Mouse (Mus musculus): ENCODE data around the gene Adat1. TPM values are rescaled to one million over a fixed set of nuclear protein-coding genes. Genes with fewer than 3 reads are reported as not detected.

Adat1 gene
- polyA plus RNA-seq, 1 experiment from 2014 or later: 8.5 TPM

DNA sequence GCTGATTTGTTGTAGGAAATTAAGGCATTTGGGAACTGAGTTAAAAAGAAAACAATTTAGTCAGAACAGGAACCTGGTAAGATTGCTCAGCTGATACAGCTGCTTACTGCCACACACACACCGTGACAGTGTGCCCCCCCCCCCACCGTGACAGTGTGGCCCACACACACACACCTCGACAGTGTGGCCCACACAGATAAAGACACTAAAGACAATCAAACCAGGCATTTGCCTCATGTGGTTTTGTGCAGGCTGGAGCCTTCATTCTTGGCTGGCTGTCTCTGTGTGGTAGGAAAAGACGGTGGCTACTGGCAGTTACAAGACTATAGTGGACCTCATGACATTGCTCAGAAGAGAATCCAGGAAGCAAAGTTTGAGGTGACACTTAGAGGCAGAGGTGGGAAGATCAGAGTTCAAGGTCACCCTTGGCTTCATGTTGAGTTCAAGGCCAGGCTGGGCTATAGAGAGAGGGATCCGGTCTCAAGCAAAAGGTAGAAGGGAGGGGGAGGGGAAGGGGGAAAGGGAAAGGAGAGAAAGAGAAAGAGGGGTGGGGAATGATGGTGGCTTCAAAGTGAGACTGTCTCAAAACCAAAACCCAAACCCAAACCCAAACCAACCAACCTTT lies 24.7 kb downstream of the Adat1 start:
- Histone ChIP-seq H3K27me3 (replicated peaks) (no peaks in the 10 kb centered on the region), H3K36me3 (0 out of 2 replicates have a peak, but pooled peaks cover 8% of the 10 kb centered on the region), H3K4me1 (no peaks in the 10 kb centered on the region), H3K4me3 (replicated peaks) (no peak overlapping the region), H3K27ac (replicated peaks) (no peak overlapping the region), H3K9ac (replicated peaks) (no peak overlapping the region), H3K9me3 (replicated peaks) (no peaks in the 10 kb centered on the region), H3K4me2 (no peak overlapping the region)
- ATAC-seq (ENCODE audit: low FRiP score): no peak
- WGBS: 86% methylated on average over 5 of the region's 5 CpGs

DNA sequence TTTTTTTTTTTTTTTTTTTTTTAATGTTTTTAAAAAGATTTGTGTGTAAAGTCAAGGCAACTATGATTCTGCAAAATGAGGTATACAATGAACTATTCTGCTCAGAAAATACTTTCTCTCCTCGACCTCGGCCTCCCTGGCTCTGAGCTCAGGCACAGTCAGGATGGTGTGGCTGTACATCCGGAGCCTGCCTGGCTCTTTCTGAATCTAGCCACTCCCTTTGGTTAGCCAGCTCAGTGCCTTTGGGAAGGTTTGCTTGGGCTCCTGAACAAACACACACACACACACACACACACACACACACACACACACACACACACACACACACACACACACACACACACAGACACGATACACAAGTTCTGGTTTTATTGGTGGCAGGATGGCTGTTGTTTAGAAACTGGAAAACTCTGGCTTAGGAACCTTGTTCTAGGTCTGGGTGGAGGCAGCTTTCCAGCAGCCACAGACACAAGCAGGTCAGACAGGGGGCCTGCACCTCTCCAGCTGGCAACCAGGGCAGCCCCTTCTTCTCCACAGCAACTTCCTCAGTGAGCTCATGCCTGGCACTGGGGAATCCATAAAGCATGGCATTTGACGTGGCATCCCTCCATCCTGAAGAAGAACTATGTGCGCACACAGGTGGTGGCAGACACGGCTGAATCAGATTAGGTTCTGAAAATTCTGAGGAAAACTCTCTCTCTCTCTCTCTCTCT lies 27.1 kb downstream of the Adat1 start:
- no peak overlapping the region for H3K4me3 ChIP-seq (replicated peaks)
- ATAC-seq (ENCODE audit: low FRiP score): no peak
- WGBS: 76% methylated on average over 7 of the region's 7 CpGs

GRCm38 (mm10) chr8:111964351-111964750 lies 27.8 kb downstream of the Adat1 start:
- no peak overlapping the region for H3K4me2 ChIP-seq
- no peaks in the 10 kb centered on the region for H3K36me3 ChIP-seq
- no peaks in the 10 kb centered on the region for H3K9me3 ChIP-seq (replicated peaks)
- no peak overlapping the region for H3K4me3 ChIP-seq (replicated peaks)
- H3K4me1 ChIP-seq: no peaks in the 10 kb centered on the region
- H3K27me3 ChIP-seq (replicated peaks): no peaks in the 10 kb centered on the region
- H3K9ac ChIP-seq (replicated peaks): no peak overlapping the region
- ATAC-seq (ENCODE audit: low FRiP score): no peak
- WGBS: 70% methylated on average over 5 of the region's 5 CpGs
- H3K27ac ChIP-seq (replicated peaks): no peak overlapping the region

More for the DNA sequence above, 27.1 kb downstream of the Adat1 start:
- no peaks in the 10 kb centered on the region for H3K9me3 ChIP-seq (replicated peaks)
- no peak overlapping the region for H3K4me2 ChIP-seq
- no peaks in the 10 kb centered on the region for H3K36me3 ChIP-seq
- no peaks in the 10 kb centered on the region for H3K4me1 ChIP-seq
- H3K27me3 ChIP-seq (replicated peaks): no peaks in the 10 kb centered on the region
- H3K27ac ChIP-seq (replicated peaks): no peak overlapping the region
- H3K9ac ChIP-seq (replicated peaks): no peak overlapping the region

DNA sequence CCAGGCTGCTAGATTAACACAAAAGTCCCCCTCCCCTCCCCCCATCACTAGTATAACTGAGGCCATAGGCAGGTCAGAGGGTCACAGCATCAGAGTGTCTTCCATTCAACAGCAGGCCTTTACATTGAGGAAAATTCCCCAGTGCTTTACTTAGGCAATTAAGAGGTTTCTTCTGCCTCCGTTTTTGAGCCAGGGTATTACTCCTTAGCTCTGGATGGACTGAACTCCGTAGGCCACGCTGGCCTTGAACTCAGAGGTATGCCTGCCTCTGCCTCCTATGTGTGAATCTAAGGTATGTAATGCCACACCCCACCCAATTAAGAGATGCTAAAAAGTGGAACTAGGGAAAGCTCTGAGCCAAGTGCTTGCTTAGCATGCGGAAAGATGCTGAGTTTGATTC lies 28.6 kb downstream of the Adat1 start:
- WGBS: 82% methylated on average over 4 of the region's 4 CpGs
- Histone ChIP-seq H3K27me3 (replicated peaks) (no peaks in the 10 kb centered on the region), H3K4me1 (no peaks in the 10 kb centered on the region), H3K9ac (replicated peaks) (no peak overlapping the region), H3K4me3 (replicated peaks) (no peak overlapping the region), H3K9me3 (replicated peaks) (no peaks in the 10 kb centered on the region), H3K4me2 (no peak overlapping the region), H3K27ac (replicated peaks) (no peak overlapping the region), H3K36me3 (no peaks in the 10 kb centered on the region; the same call in 1 of the 2 replicates)
- ATAC-seq (ENCODE audit: low FRiP score): no peak

DNA sequence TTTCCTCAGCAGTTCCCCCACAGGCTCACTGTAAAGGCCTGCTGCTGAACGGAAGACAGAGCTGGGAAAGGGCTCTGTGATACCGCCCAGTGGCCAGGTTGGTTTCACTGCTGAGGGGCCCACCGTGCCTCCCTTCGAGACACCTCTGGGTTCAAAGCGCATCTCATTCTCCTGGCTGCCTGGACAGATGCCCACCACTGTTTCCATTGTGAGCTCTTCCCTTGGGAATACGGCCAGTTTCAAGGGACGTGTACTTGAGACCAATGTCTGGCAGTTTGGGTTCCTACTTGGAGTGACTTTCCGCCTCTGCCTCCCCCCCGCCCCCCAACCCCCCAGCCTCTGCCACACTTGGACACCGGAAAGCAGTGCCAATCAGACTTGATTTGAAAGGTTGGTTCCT lies 29.0 kb downstream of the Adat1 start:
- ATAC-seq (ENCODE audit: low FRiP score): no peak

GRCm38 (mm10) chr8:111962589-111962988 lies 29.5 kb downstream of the Adat1 start:
- no peak overlapping the region for H3K9ac ChIP-seq (replicated peaks)
- H3K4me1 ChIP-seq: no peaks in the 10 kb centered on the region
- no peaks in the 10 kb centered on the region for H3K27me3 ChIP-seq (replicated peaks)
- H3K4me3 ChIP-seq (replicated peaks): no peak overlapping the region
- no peak overlapping the region for H3K27ac ChIP-seq (replicated peaks)
- peaks cover 6% of the 10 kb centered on the region; the same call in 1 of the 2 replicates for H3K36me3 ChIP-seq
- 78% methylated on average over 1 of the region's 1 CpGs for WGBS
- no peaks in the 10 kb centered on the region for H3K9me3 ChIP-seq (replicated peaks)
- no peak for ATAC-seq (ENCODE audit: low FRiP score)
- H3K4me2 ChIP-seq: no peak overlapping the region

More for the DNA sequence above, 29.0 kb downstream of the Adat1 start:
- H3K4me2 ChIP-seq: no peak overlapping the region
- H3K27me3 ChIP-seq (replicated peaks): no peaks in the 10 kb centered on the region
- 68% methylated on average over 10 of the region's 10 CpGs for WGBS
- H3K4me1 ChIP-seq: no peaks in the 10 kb centered on the region
- no peak overlapping the region for H3K27ac ChIP-seq (replicated peaks)
- no peak overlapping the region for H3K4me3 ChIP-seq (replicated peaks)
- no peak overlapping the region for H3K9ac ChIP-seq (replicated peaks)
- H3K9me3 ChIP-seq (replicated peaks): no peaks in the 10 kb centered on the region
- H3K36me3 ChIP-seq: peaks cover 4% of the 10 kb centered on the region; the same call in 1 of the 2 replicates

- Histone ChIP-seq H3K4me1 (no peaks in the 10 kb centered on the region), H3K27ac (replicated peaks) (no peak overlapping the region), H3K36me3 (peaks cover 19% of the 10 kb centered on the region), H3K4me3 (replicated peaks) (no peak overlapping the region), H3K9me3 (replicated peaks) (no peaks in the 10 kb centered on the region), H3K4me2 (no peak overlapping the region), H3K27me3 (replicated peaks) (no peaks in the 10 kb centered on the region), H3K9ac (replicated peaks) (no peak overlapping the region)
- ATAC-seq (ENCODE audit: low FRiP score): no peak
- WGBS: 83% methylated on average over 3 of the region's 3 CpGs
These were observed 30.8 kb downstream of the Adat1 start for GRCm38 (mm10) chr8:111961330-111961729.

- 71% methylated on average over 15 of the region's 15 CpGs for WGBS
- ATAC-seq (ENCODE audit: low FRiP score): no peak
- H3K27ac ChIP-seq (replicated peaks): no peak overlapping the region
- H3K27me3 ChIP-seq (replicated peaks): no peaks in the 10 kb centered on the region
- H3K9ac ChIP-seq (replicated peaks): no peak overlapping the region
- no peak overlapping the region for H3K4me2 ChIP-seq
- H3K9me3 ChIP-seq (replicated peaks): no peaks in the 10 kb centered on the region
- H3K4me3 ChIP-seq (replicated peaks): no peak overlapping the region
- H3K36me3 ChIP-seq: peaks cover 21% of the 10 kb centered on the region
- no peaks in the 10 kb centered on the region for H3K4me1 ChIP-seq
These were observed 31.3 kb downstream of the Adat1 start for GRCm38 (mm10) chr8:111960591-111961321.

DNA sequence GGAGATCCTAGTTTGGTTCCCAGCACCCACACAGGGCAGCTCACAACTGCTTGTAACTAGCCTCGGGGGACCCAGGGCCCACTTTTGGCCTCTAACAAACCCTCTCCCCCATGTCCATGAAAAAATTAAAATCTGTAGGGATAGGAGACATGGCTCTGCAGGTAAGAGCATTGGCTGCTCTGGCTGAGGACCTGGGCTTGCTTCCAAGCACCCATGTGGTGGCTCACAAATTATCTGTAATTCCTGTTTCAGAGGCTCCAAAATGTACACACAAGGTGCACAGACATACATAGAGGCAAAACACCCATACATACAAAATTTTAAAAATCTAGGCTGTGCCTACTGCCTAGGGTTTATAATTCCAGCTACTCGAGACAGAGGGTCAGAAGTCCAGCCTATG lies 34.9 kb downstream of the Adat1 start:
- no peak overlapping the region for H3K27ac ChIP-seq (replicated peaks)
- peaks cover 49% of the 10 kb centered on the region for H3K36me3 ChIP-seq
- no peak overlapping the region for H3K9ac ChIP-seq (replicated peaks)
- no peak for ATAC-seq (ENCODE audit: low FRiP score)
- no peaks in the 10 kb centered on the region for H3K27me3 ChIP-seq (replicated peaks)
- no peak overlapping the region for H3K4me3 ChIP-seq (replicated peaks)
- 99% methylated on average over 2 of the region's 2 CpGs for WGBS
- H3K4me1 ChIP-seq: no peaks in the 10 kb centered on the region
- no peak overlapping the region for H3K4me2 ChIP-seq
- H3K9me3 ChIP-seq (replicated peaks): no peaks in the 10 kb centered on the region

GRCm38 (mm10) chr8:111955879-111956278 lies 36.2 kb downstream of the Adat1 start:
- H3K4me2 ChIP-seq: no peak overlapping the region
- H3K9me3 ChIP-seq (replicated peaks): no peaks in the 10 kb centered on the region
- H3K9ac ChIP-seq (replicated peaks): no peak overlapping the region
- no peak for ATAC-seq (ENCODE audit: low FRiP score)
- H3K4me3 ChIP-seq (replicated peaks): no peak overlapping the region
- 93% methylated on average over 5 of the region's 5 CpGs for WGBS
- no peaks in the 10 kb centered on the region for H3K4me1 ChIP-seq
- peaks cover 56% of the 10 kb centered on the region for H3K36me3 ChIP-seq
- H3K27ac ChIP-seq (replicated peaks): no peak overlapping the region
- no peaks in the 10 kb centered on the region for H3K27me3 ChIP-seq (replicated peaks)

GRCm38 (mm10) chr8:111954844-111955594 lies 37.1 kb downstream of the Adat1 start:
- Histone ChIP-seq H3K4me2 (no peak overlapping the region), H3K9ac (replicated peaks) (no peak overlapping the region), H3K4me3 (replicated peaks) (no peak overlapping the region), H3K4me1 (no peaks in the 10 kb centered on the region), H3K27ac (replicated peaks) (no peak overlapping the region), H3K36me3 (peaks cover 57% of the 10 kb centered on the region), H3K27me3 (replicated peaks) (no peaks in the 10 kb centered on the region), H3K9me3 (replicated peaks) (no peaks in the 10 kb centered on the region)
- WGBS: 88% methylated on average over 4 of the region's 4 CpGs
- no peak for ATAC-seq (ENCODE audit: low FRiP score)
